Mouse (Mus musculus): ENCODE results near the gene Kcnj14. TPM values are rescaled to one million over a fixed set of nuclear protein-coding genes. Genes with fewer than 3 reads are reported as not detected.

Gene Kcnj14
- polyA plus RNA-seq, 1 experiment = not detected

DNA sequence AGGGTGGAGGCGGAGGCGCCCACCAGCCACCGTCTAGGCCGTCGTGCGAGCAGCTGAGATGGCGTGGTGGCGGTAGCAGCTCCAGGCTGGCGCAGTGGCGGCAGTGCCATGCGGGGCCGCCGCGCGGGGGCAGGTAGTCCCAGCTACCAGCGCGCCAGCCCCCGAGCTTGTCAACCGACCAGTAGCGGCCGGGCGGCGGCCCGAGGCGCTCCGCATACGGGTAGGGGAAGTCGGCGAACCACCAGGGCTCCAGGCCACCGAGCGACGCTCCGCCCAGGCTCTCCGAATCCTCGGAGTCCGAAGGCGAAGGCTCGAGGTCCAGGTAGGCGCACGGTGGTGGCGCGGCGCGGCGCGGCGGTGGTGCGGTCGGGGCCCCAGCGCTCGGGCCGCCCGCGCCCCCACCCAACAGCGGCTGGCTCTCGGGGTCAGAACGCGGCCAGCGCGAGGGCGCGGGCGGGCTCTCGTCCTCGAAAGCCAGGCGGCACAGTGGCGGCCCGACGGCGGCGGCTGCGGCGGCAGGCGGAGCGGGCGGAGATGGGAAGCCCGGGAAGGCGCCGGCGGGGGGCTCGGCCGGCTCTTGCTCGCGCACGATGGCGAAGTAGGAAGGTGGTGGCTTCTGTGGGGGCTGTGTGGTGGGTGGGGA is 8.7 kb upstream of the Kcnj14 start:
- Histone ChIP-seq H3K4me3 (ENCODE audit: insufficient read depth, low read length) (peak overlapping the region; percentile 30), H3K4me1 (ENCODE audit: control insufficient read depth, insufficient read depth, low read length) (peaks cover 7% of the 10 kb centered on the region), H3K27ac (ENCODE audit: insufficient read depth, low read depth, low read length) (no peak overlapping the region)
- TF ChIP-seq POLR2A (IDR thresholded peaks at IDR 0.05; ENCODE audit: borderline replicate concordance, low read depth, low read length) (no peak), CTCF (IDR thresholded peaks at IDR 0.05; ENCODE audit: low read depth, low read length) (no peak)

GRCm38 (mm10) chr7:45832428-45832827 is 7.8 kb upstream of the Kcnj14 start:
- H3K27ac ChIP-seq (ENCODE audit: insufficient read depth, low read depth, low read length) = no peak overlapping the region
- no peak for TF ChIP-seq CTCF (IDR thresholded peaks at IDR 0.05; ENCODE audit: low read depth, low read length)
- TF ChIP-seq POLR2A (IDR thresholded peaks at IDR 0.05; ENCODE audit: borderline replicate concordance, low read depth, low read length) = no peak
- peaks cover 7% of the 10 kb centered on the region for H3K4me1 ChIP-seq (ENCODE audit: control insufficient read depth, insufficient read depth, low read length)
- H3K4me3 ChIP-seq (ENCODE audit: insufficient read depth, low read length) = no peak overlapping the region

DNA sequence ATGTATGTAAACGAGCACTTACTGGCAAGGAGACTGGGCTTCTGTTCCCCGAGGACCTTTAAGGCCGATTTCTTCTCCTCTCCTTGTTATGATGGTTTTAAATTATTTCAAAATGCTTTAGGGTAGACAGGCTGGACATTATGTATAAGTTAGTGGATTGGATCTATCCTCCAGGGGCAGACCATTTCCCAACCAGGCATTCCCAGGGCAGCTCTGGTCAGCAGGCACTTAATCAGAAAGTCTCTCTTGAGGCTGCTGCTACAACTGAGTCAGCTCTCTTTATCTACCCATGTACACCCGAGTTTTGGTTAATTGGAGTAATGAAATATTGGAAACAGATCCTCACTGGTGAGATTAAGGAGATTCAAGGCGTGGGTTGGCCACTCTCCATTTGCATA is 6.5 kb upstream of the Kcnj14 start:
- TF ChIP-seq CTCF (IDR thresholded peaks at IDR 0.05; ENCODE audit: low read depth, low read length) (no peak), POLR2A (IDR thresholded peaks at IDR 0.05; ENCODE audit: borderline replicate concordance, low read depth, low read length) (no peak)
- Histone ChIP-seq H3K27ac (ENCODE audit: insufficient read depth, low read depth, low read length) (no peak overlapping the region), H3K4me1 (ENCODE audit: control insufficient read depth, insufficient read depth, low read length) (peaks cover 7% of the 10 kb centered on the region), H3K4me3 (ENCODE audit: insufficient read depth, low read length) (peak overlapping the region; percentile 88)

DNA sequence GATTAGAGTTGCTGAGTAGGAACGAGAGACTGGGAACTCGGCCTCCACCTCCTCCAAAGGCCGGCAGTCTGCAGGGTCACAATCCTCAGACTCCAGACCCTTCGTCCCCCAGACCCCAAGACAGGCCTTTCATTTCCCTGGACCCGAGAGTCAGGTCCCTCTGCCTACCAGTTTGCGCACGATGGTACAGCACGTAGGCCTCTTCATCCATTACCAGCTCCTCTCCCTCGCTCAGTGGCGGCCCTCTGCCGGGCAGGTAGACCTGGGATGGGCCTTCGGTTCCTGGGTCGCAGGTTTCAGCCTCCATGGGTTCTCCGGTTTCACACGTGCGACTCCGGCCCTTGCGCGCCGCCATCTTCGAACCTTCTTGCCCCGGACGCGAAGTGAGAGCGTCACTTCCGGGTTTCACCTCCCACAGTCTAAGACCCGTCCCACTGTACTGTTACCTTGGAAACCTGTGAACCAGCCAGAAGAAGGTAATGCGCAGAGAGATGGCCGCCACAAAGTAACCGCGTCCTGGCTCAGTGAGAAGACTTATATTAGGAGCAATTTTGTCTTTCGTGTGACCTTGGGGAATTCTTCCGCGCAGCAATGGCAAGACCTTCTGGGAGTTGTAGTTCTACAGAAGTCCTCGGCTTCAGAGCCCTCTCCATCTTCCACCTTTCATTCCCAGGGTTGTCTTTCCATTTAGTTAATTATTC is 6.0 kb upstream of the Kcnj14 start, which contains the start of gene Grwd1:
Gene Grwd1 (minus strand): TSS at position 518 of the 701 bp plus-strand sequence.
- H3K4me1 ChIP-seq (ENCODE audit: control insufficient read depth, insufficient read depth, low read length) = peaks cover 7% of the 10 kb centered on the region

GRCm38 (mm10) chr7:45826631-45827030 is 2.0 kb upstream of the Kcnj14 start:
- Histone ChIP-seq H3K4me1 (ENCODE audit: control insufficient read depth, insufficient read depth, low read length) (peaks cover 7% of the 10 kb centered on the region), H3K27ac (ENCODE audit: insufficient read depth, low read depth, low read length) (no peak overlapping the region), H3K4me3 (ENCODE audit: insufficient read depth, low read length) (no peak overlapping the region)
- TF ChIP-seq CTCF (IDR thresholded peaks at IDR 0.05; ENCODE audit: low read depth, low read length) (no peak), POLR2A (IDR thresholded peaks at IDR 0.05; ENCODE audit: borderline replicate concordance, low read depth, low read length) (no peak)

More for the DNA sequence above, 6.0 kb upstream of the Kcnj14 start, which contains the start of gene Grwd1:
- Histone ChIP-seq H3K27ac (ENCODE audit: insufficient read depth, low read depth, low read length) (peak within 1 kb of the TSS; percentile 65), H3K4me3 (ENCODE audit: insufficient read depth, low read length) (peak within 1 kb of the TSS; percentile 88)
- no peak for TF ChIP-seq POLR2A (IDR thresholded peaks at IDR 0.05; ENCODE audit: borderline replicate concordance, low read depth, low read length)
- TF ChIP-seq CTCF (IDR thresholded peaks at IDR 0.05; ENCODE audit: low read depth, low read length) = no peak

DNA sequence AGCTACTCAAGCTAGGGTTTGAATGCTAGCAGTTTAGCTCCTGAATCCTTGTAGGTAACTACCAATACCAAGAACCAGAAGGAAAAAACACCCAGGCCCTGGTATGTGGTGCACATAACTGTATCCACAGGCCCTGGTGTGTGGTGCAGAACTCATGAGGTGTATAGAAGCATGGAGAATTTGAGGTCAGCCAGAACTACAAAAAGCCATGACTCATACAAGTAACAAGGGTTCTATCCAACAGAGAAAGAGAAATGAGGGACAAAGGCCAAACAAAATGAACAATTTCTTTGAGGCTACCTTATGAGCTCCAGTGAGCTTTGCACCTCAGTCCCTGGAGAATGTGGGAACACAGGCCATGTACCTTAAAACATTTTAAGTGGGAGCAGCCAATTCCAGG is 3.7 kb downstream of the Kcnj14 start:
- H3K4me1 ChIP-seq (ENCODE audit: control insufficient read depth, insufficient read depth, low read length) = peaks cover 5% of the 10 kb centered on the region
- no peak overlapping the region for H3K27ac ChIP-seq (ENCODE audit: insufficient read depth, low read depth, low read length)
- TF ChIP-seq CTCF (IDR thresholded peaks at IDR 0.05; ENCODE audit: low read depth, low read length) (no peak), POLR2A (IDR thresholded peaks at IDR 0.05; ENCODE audit: borderline replicate concordance, low read depth, low read length) (no peak)
- no peak overlapping the region for H3K4me3 ChIP-seq (ENCODE audit: insufficient read depth, low read length)

- Histone ChIP-seq H3K27ac (ENCODE audit: insufficient read depth, low read depth, low read length) (no peak overlapping the region), H3K4me1 (ENCODE audit: control insufficient read depth, insufficient read depth, low read length) (peaks cover 16% of the 10 kb centered on the region), H3K4me3 (ENCODE audit: insufficient read depth, low read length) (no peak overlapping the region)
- no peak for TF ChIP-seq CTCF (IDR thresholded peaks at IDR 0.05; ENCODE audit: low read depth, low read length)
- TF ChIP-seq POLR2A (IDR thresholded peaks at IDR 0.05; ENCODE audit: borderline replicate concordance, low read depth, low read length) = no peak
These were observed 4.7 kb downstream of the Kcnj14 start for GRCm38 (mm10) chr7:45819843-45820242.

DNA sequence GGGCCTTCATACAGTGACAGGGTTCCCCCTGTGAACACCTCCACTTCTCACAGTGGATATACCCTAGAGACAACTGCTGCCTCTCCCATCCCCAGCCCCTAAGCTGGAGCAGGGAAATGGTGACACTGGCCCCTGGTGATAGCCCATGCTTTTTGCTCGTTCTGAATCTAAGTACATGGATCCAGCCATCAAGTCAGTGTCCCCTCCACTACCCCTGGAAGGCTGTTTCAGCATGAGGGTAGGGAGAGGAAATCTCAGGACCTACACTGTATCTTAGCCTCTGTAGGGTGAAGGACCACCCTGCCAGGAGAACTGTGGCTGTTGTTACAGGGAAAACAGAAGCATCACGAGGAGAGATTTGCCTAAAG is 8.6 kb downstream of the Kcnj14 start:
- no peak overlapping the region for H3K4me3 ChIP-seq (ENCODE audit: insufficient read depth, low read length)
- H3K4me1 ChIP-seq (ENCODE audit: control insufficient read depth, insufficient read depth, low read length) = peaks cover 19% of the 10 kb centered on the region
- H3K27ac ChIP-seq (ENCODE audit: insufficient read depth, low read depth, low read length) = no peak overlapping the region
- TF ChIP-seq CTCF (IDR thresholded peaks at IDR 0.05; ENCODE audit: low read depth, low read length) (no peak), POLR2A (IDR thresholded peaks at IDR 0.05; ENCODE audit: borderline replicate concordance, low read depth, low read length) (no peak)

GRCm38 (mm10) chr7:45815323-45815983 is 9.1 kb downstream of the Kcnj14 start:
- TF ChIP-seq CTCF (IDR thresholded peaks at IDR 0.05; ENCODE audit: low read depth, low read length) (no peak), POLR2A (IDR thresholded peaks at IDR 0.05; ENCODE audit: borderline replicate concordance, low read depth, low read length) (no peak)
- no peak overlapping the region for H3K27ac ChIP-seq (ENCODE audit: insufficient read depth, low read depth, low read length)
- H3K4me3 ChIP-seq (ENCODE audit: insufficient read depth, low read length) = no peak overlapping the region
- H3K4me1 ChIP-seq (ENCODE audit: control insufficient read depth, insufficient read depth, low read length) = peaks cover 19% of the 10 kb centered on the region

GRCm38 (mm10) chr7:45814841-45815240 is 9.7 kb downstream of the Kcnj14 start:
- Histone ChIP-seq H3K4me1 (ENCODE audit: control insufficient read depth, insufficient read depth, low read length) (peaks cover 19% of the 10 kb centered on the region), H3K4me3 (ENCODE audit: insufficient read depth, low read length) (peak overlapping the region; percentile 48), H3K27ac (ENCODE audit: insufficient read depth, low read depth, low read length) (no peak overlapping the region)
- TF ChIP-seq CTCF (IDR thresholded peaks at IDR 0.05; ENCODE audit: low read depth, low read length) (no peak), POLR2A (IDR thresholded peaks at IDR 0.05; ENCODE audit: borderline replicate concordance, low read depth, low read length) (no peak)
